Mouse (Mus musculus) myocyte (in vitro differentiated cells): ENCODE results near the gene Pnpla2.

ENCODE experiments used
- CEBPB ChIP-seq: IDR thresholded peaks from 2 replicates; pipeline ENCODE4 v1.6.1; 2011; ENCODE audit warnings: mild to moderate bottlenecking, moderate library complexity; ENCODE audit not compliant: poor library complexity, insufficient read depth, severe bottlenecking
- E2F4 ChIP-seq: IDR thresholded peaks from one replicate; pipeline ENCODE4 v1.6.1; 2011; ENCODE audit warnings: mild to moderate bottlenecking, control low read depth, moderate library complexity; ENCODE audit not compliant: insufficient read depth
- MYOG ChIP-seq, 3 experiments: IDR thresholded peaks; one replicate each; pipeline ENCODE4 v1.6.1; 2011; ENCODE audit warnings: control low read depth in 2 of 3, low read depth in 2 of 3, mild to moderate bottlenecking in 2 of 3; ENCODE audit not compliant: insufficient read length in 2 of 3, control insufficient read depth in 1 of 3, insufficient read depth in 1 of 3
- POLR2A ChIP-seq: IDR thresholded peaks from one replicate; pipeline ENCODE4 v1.6.1; 2011; ENCODE audit warnings: low read depth, mild to moderate bottlenecking, control low read depth, moderate library complexity; ENCODE audit not compliant: insufficient read length
- TCF12 ChIP-seq: IDR thresholded peaks from one replicate; pipeline ENCODE4 v1.6.1; 2011; ENCODE audit warnings: mild to moderate bottlenecking, control low read depth; ENCODE audit not compliant: poor library complexity, insufficient read depth, severe bottlenecking

- TF ChIP-seq MYOG (IDR thresholded peaks at IDR 0.05; ENCODE audit: control insufficient read depth in 1 of 3, insufficient read depth in 1 of 3, insufficient read length in 2 of 3, low read depth in 2 of 3) (no peak), CEBPB (no peak), TCF12 (no peak), E2F4 (no peak), POLR2A (no peak)
These were observed 41.7 kb upstream of the Pnpla2 start for GRCm38 (mm10) chr7:141413331-141413730.
